Mouse (Mus musculus) myocyte (in vitro differentiated cells): ENCODE results near the gene Rrad. TPM values are rescaled to one million over a fixed set of nuclear protein-coding genes. Genes with fewer than 3 reads are reported as not detected.

Experiments used
- H3K27me3 ChIP-seq: one replicate; pipeline ENCODE4 v1.6.1; 2011; ENCODE audit not compliant: control insufficient read depth, insufficient read depth, insufficient read length
- H3K36me3 ChIP-seq: one replicate; pipeline ENCODE4 v1.6.1; 2011; ENCODE audit not compliant: control insufficient read depth, insufficient read depth
- H3K4me2 ChIP-seq: one replicate; pipeline ENCODE4 v1.6.1; 2011; ENCODE audit warnings: low read depth, control low read depth
- H3K4me3 ChIP-seq: one replicate; pipeline ENCODE4 v1.5.1; 2011; ENCODE audit warnings: mild to moderate bottlenecking, control low read depth, moderate library complexity
- H3K79me2 ChIP-seq: one replicate; pipeline ENCODE4 v1.6.1; 2011; ENCODE audit not compliant: control insufficient read depth, insufficient read depth
- H3ac ChIP-seq: one replicate; pipeline ENCODE4 v1.6.1; 2011; ENCODE audit not compliant: control insufficient read depth, insufficient read length
- CEBPB ChIP-seq: IDR thresholded peaks from 2 replicates; pipeline ENCODE4 v1.6.1; 2011; ENCODE audit warnings: mild to moderate bottlenecking, moderate library complexity; ENCODE audit not compliant: poor library complexity, insufficient read depth, severe bottlenecking
- E2F4 ChIP-seq: IDR thresholded peaks from one replicate; pipeline ENCODE4 v1.6.1; 2011; ENCODE audit warnings: mild to moderate bottlenecking, control low read depth, moderate library complexity; ENCODE audit not compliant: insufficient read depth
- MAX ChIP-seq: IDR thresholded peaks from one replicate; pipeline ENCODE4 v1.6.1; 2011; ENCODE audit warnings: low read depth, mild to moderate bottlenecking, control low read depth
- MYOD1 ChIP-seq, 3 experiments: IDR thresholded peaks; one replicate each; pipeline ENCODE4 v1.6.1; 2011; ENCODE audit warnings: control low read depth in 2 of 3, low read depth in 2 of 3, mild to moderate bottlenecking in 2 of 3, moderate library complexity in 1 of 3; ENCODE audit not compliant: insufficient read length in 2 of 3, control insufficient read depth in 1 of 3
- MYOG ChIP-seq, 3 experiments: IDR thresholded peaks; one replicate each; pipeline ENCODE4 v1.6.1; 2011; ENCODE audit warnings: control low read depth in 2 of 3, low read depth in 2 of 3, mild to moderate bottlenecking in 2 of 3; ENCODE audit not compliant: insufficient read length in 2 of 3, control insufficient read depth in 1 of 3, insufficient read depth in 1 of 3
- POLR2A ChIP-seq: IDR thresholded peaks from one replicate; pipeline ENCODE4 v1.6.1; 2011; ENCODE audit warnings: low read depth, mild to moderate bottlenecking, control low read depth, moderate library complexity; ENCODE audit not compliant: insufficient read length
- POLR2AphosphoS2 ChIP-seq: IDR thresholded peaks from one replicate; pipeline ENCODE4 v1.6.1; 2011; ENCODE audit warnings: low read depth, control low read depth; ENCODE audit not compliant: insufficient read length
- REST ChIP-seq: IDR thresholded peaks from one replicate; pipeline ENCODE4 v1.6.1; 2011; ENCODE audit warnings: mild to moderate bottlenecking, control low read depth, moderate library complexity; ENCODE audit not compliant: insufficient read depth, insufficient read length
- SRF ChIP-seq: IDR thresholded peaks from one replicate; pipeline ENCODE4 v1.6.1; 2011; ENCODE audit warnings: low read depth; ENCODE audit not compliant: control insufficient read depth, insufficient read length
- TCF12 ChIP-seq: IDR thresholded peaks from one replicate; pipeline ENCODE4 v1.6.1; 2011; ENCODE audit warnings: mild to moderate bottlenecking, control low read depth; ENCODE audit not compliant: poor library complexity, insufficient read depth, severe bottlenecking
- TCF3 ChIP-seq: IDR thresholded peaks from one replicate; pipeline ENCODE4 v1.6.1; 2011; ENCODE audit warnings: low read depth, control low read depth; ENCODE audit not compliant: insufficient read length
- USF1 ChIP-seq: IDR thresholded peaks from one replicate; pipeline ENCODE4 v1.6.1; 2011; ENCODE audit warnings: low read depth, mild to moderate bottlenecking, control low read depth, moderate library complexity
- polyA plus RNA-seq: library from polyadenylated mRNA; unstranded; fragments of >200 nt; fragmentation: generic; extraction: Trizol; gene quantifications from one replicate; pipeline ENCODE4 v1.2.1, GENCODE M21; 2012; ENCODE audit warnings: missing spikeins

Gene Rrad
- polyA plus RNA-seq, 1 experiment, result 17.9 TPM

GRCm38 (mm10) chr8:104592566-104592965 lies 38.6 kb downstream of the Rrad start:
- Histone ChIP-seq H3K36me3 (peaks cover 27% of the 10 kb centered on the region), H3ac (no peak overlapping the region), H3K27me3 (no peaks in the 10 kb centered on the region), H3K4me3 (peak overlapping the region; percentile 68), H3K4me2 (peak overlapping the region; percentile 75), H3K79me2 (peaks cover 13% of the 10 kb centered on the region)
- TF ChIP-seq TCF12, result no peak
- no peak for TF ChIP-seq E2F4
- TF ChIP-seq USF1, result no peak
- TF ChIP-seq MYOD1 (IDR thresholded peaks at IDR 0.05; ENCODE audit: control insufficient read depth in 1 of 3, insufficient read length in 2 of 3, low read depth in 2 of 3), result no peak
- TF ChIP-seq CEBPB, result no peak
- no peak for TF ChIP-seq POLR2AphosphoS2
- no peak for TF ChIP-seq POLR2A
- no peak for TF ChIP-seq REST

- no peaks in the 10 kb centered on the region for H3K27me3 ChIP-seq
- TF ChIP-seq MYOD1 (IDR thresholded peaks at IDR 0.05; ENCODE audit: control insufficient read depth in 1 of 3, insufficient read length in 2 of 3, low read depth in 2 of 3) (no peak), SRF (no peak), MYOG (IDR thresholded peaks at IDR 0.05; ENCODE audit: control insufficient read depth in 1 of 3, insufficient read depth in 1 of 3, insufficient read length in 2 of 3, low read depth in 2 of 3) (no peak), POLR2A (no peak), REST (no peak), TCF12 (no peak), USF1 (no peak), POLR2AphosphoS2 (no peak), TCF3 (no peak), E2F4 (no peak), CEBPB (no peak), MAX (no peak)
- H3ac ChIP-seq, result peak overlapping the region; percentile 21
- H3K36me3 ChIP-seq, result peaks cover 27% of the 10 kb centered on the region
- H3K4me3 ChIP-seq, result peak overlapping the region; percentile 68
- H3K4me2 ChIP-seq, result peak overlapping the region; percentile 75
- H3K79me2 ChIP-seq, result peaks cover 13% of the 10 kb centered on the region
Observed at GRCm38 (mm10) chr8:104591856-104592255, 39.3 kb downstream of the Rrad start.

DNA sequence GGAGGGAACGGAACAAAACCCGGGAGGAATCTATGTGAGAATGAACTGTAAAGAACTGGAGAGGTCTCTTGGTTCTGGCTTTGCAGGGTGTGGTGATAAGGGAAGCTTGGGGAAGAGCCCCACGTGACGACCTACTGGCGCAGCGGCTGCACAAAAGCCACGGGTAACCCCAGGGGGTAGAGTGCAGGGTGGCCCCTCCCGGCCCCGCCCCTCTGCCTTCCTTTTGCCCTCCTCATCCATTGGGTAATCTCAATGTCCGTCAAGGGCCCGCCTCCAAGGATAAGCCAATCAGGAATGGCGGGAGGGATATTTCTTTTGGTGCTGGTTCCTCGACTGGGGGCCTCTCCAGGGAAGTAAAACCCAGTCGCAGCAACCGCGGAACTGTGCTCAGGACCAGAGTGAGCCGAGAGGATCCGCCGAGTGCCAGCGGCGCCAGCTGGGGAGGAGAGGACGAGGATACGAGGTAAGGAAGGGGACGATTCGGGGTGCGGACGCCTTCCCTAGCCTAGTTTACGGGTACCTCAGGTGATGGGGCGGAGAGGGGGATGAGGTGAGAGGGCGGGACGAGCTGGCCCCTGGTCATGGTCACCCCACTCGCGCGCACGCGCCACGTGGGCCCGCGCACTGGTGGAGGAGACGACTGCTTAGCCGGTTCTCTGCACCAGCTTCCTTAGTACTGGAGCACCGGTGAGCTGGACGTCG lies 39.8 kb downstream of the Rrad start, which contains the start of gene Pdp2:
TSS of gene Pdp2 (plus strand) at position 319 of the 702 bp plus-strand sequence.
- Histone ChIP-seq H3K4me3 (peak within 1 kb of the TSS; percentile 68), H3ac (peak within 1 kb of the TSS; percentile 21), H3K4me2 (peak within 1 kb of the TSS; percentile 75), H3K79me2 (peaks cover 13% of the 10 kb centered on the region), H3K27me3 (no peaks in the 10 kb centered on the region), H3K36me3 (peaks cover 25% of the 10 kb centered on the region)
- TF ChIP-seq CEBPB (no peak), USF1 (peak; percentile 93), TCF12 (no peak), MAX (no peak), POLR2AphosphoS2 (peak; percentile 13), MYOG (IDR thresholded peaks at IDR 0.05; ENCODE audit: control insufficient read depth in 1 of 3, insufficient read depth in 1 of 3, insufficient read length in 2 of 3, low read depth in 2 of 3) (no peak), POLR2A (peak; percentile 75), MYOD1 (IDR thresholded peaks at IDR 0.05; ENCODE audit: control insufficient read depth in 1 of 3, insufficient read length in 2 of 3, low read depth in 2 of 3) (peak in 1 of 3 experiments; percentile 29), TCF3 (no peak), REST (no peak), SRF (no peak), E2F4 (no peak)

DNA sequence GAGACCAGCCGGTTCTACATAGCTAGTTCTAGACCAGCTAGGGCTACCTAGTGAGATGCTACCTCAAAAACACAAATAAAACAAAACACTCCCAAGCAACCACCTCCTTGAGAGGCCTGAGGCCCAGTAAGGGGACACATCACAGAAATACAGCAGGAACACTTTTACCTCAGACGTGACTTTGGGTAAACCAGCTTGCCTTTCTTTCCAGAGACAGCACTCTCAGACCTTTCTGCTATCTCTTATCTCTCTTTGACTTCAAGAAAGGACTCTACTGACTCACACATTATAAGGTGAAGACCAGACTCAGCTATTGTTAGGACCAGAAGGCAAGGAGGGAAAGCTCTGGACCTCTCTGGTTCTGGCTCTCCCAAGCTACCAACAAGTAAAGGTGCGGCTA lies 40.8 kb downstream of the Rrad start:
- peak overlapping the region; percentile 68 for H3K4me3 ChIP-seq
- peaks cover 16% of the 10 kb centered on the region for H3K36me3 ChIP-seq
- H3ac ChIP-seq, result no peak overlapping the region
- no peak for TF ChIP-seq E2F4
- TF ChIP-seq CEBPB, result no peak
- no peaks in the 10 kb centered on the region for H3K27me3 ChIP-seq
- H3K79me2 ChIP-seq, result peaks cover 13% of the 10 kb centered on the region
- H3K4me2 ChIP-seq, result no peak overlapping the region

GRCm38 (mm10) chr8:104584522-104584921 lies 46.6 kb downstream of the Rrad start:
- Histone ChIP-seq H3K79me2 (no peaks in the 10 kb centered on the region), H3K36me3 (no peaks in the 10 kb centered on the region)
- no peak for TF ChIP-seq TCF3
- TF ChIP-seq MYOG (IDR thresholded peaks at IDR 0.05; ENCODE audit: control insufficient read depth in 1 of 3, insufficient read depth in 1 of 3, insufficient read length in 2 of 3, low read depth in 2 of 3), result no peak
- TF ChIP-seq POLR2A, result no peak
- no peak for TF ChIP-seq POLR2AphosphoS2
- no peak for TF ChIP-seq CEBPB
- no peak for TF ChIP-seq E2F4
- no peak for TF ChIP-seq MAX
- no peak for TF ChIP-seq USF1
- TF ChIP-seq MYOD1 (IDR thresholded peaks at IDR 0.05; ENCODE audit: control insufficient read depth in 1 of 3, insufficient read length in 2 of 3, low read depth in 2 of 3), result no peak
- no peak for TF ChIP-seq REST
- TF ChIP-seq SRF, result no peak
- TF ChIP-seq TCF12, result no peak

More at GRCm38 (mm10) chr8:104584522-104584921, 46.6 kb downstream of the Rrad start:
- Histone ChIP-seq H3K4me3 (no peak overlapping the region), H3K27me3 (no peaks in the 10 kb centered on the region), H3K4me2 (no peak overlapping the region), H3ac (no peak overlapping the region)
